In the genomic region with DNA sequence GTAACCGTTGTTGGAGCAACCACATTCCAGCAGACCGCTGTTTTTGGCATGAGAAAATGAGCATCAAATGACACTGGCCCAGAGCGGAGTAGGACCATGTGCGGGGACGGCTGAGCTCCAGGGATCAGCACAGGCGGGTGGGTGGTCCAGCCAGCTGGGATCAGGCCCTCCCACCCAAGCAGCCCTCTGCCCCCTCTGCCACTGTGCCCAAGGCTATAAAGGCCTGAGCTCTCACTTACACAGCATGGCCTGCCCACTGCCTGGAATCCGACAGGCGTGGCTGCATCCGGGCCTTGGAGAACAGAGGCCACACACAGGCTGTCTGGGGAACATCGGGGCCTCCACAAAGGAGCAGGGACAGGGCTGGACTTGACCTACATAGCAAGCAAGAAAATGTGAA, we compare ENCODE assay signal across 14 mouse cellular contexts.
DNase-seq lines count a peak whose midpoint lies in the region; ATAC-seq and TF ChIP-seq lines count a peak whose summit lies in the region.
"Had no signal": no experiment of that assay in that cellular context is flagged by ENCODE, and none has a peak within 500 bp of the region (broad histone marks: within the 10 kb centered on the region; RNA-seq: fewer than 3 reads in every experiment).

No protein-coding gene starts in this region.

- DNase-seq in embryo, embryonic 9.5 days (ENCODE audit: extremely low spot score): peak; percentile 27
- peak; percentile 72 for DNase-seq in limb, embryonic 11.5 days (ENCODE audit: low spot score)
- DNase-seq in urinary bladder, postnatal 14 days (ENCODE audit: low spot score): no peak
- DNase-seq: cerebellum, adult 9-10 months; heart, adult 18-20 months; layer of hippocampus, adult 9-11 months; thymus, postnatal 36 days had no signal

- no peaks in the 10 kb centered on the region; the same call in 1 of the 2 replicates for H3K4me1 ChIP-seq in intestine, embryonic 15.5 days (replicated peaks)
- H3K4me1 ChIP-seq in intestine, postnatal 0 days (replicated peaks; ENCODE audit: control insufficient read depth, insufficient read depth, low read length): no peaks in the 10 kb centered on the region
- H3K4me1 ChIP-seq in E14TG2a.4 (replicated peaks; ENCODE audit: low read depth, low read length): peaks cover 16% of the 10 kb centered on the region
- H3K4me1 ChIP-seq in limb, embryonic 11.5 days (ENCODE audit: control insufficient read depth, insufficient read depth, low read length): peaks cover 25% of the 10 kb centered on the region
- H3K4me1 ChIP-seq: liver, embryonic 12.5 days had no signal

- no peak overlapping the region for H3K27ac ChIP-seq in intestine, embryonic 15.5 days
- no peak overlapping the region for H3K27ac ChIP-seq in intestine, postnatal 0 days (ENCODE audit: low read depth, low read length)
- peak overlapping the region; percentile 42; the same call in 1 of the 2 replicates for H3K27ac ChIP-seq in limb, embryonic 11.5 days (replicated peaks; ENCODE audit: low read depth, low read length)
- H3K27ac ChIP-seq: forebrain, embryonic 13.5 days; liver, embryonic 12.5 days had no signal

- TF ChIP-seq CTCF in intestine, postnatal 0 days (IDR thresholded peaks at IDR 0.05; ENCODE audit: low read depth): no peak
- no peak for TF ChIP-seq CTCF in E14TG2a.4 (conservative IDR thresholded peaks at IDR 0.05; ENCODE audit: low read length)

- H3K4me2 ChIP-seq in intestine, embryonic 15.5 days (replicated peaks): no peak overlapping the region
- H3K4me2 ChIP-seq in intestine, postnatal 0 days (replicated peaks; ENCODE audit: low read depth): no peak overlapping the region
- no peak overlapping the region for H3K4me2 ChIP-seq in limb, embryonic 11.5 days (ENCODE audit: low read depth, severe bottlenecking)
- H3K4me2 ChIP-seq: forebrain, embryonic 13.5 days; liver, embryonic 12.5 days had no signal

- WGBS in intestine, embryonic 15.5 days: 64% methylated on average over 10 of the region's 10 CpGs
- 68% methylated on average over 10 of the region's 10 CpGs for whole genome bisulfite sequencing in intestine, postnatal 0 days
- 28% methylated on average over 10 of the region's 10 CpGs for WGBS in limb, embryonic 11.5 days

- no peak overlapping the region for H3K4me3 ChIP-seq in intestine, embryonic 15.5 days (replicated peaks)
- no peak overlapping the region for H3K4me3 ChIP-seq in intestine, postnatal 0 days (ENCODE audit: low read depth, low read length)
- H3K4me3 ChIP-seq in E14TG2a.4 (replicated peaks; ENCODE audit: low read length): 0 out of 2 replicates have a peak overlapping the region, but pooled peaks have one; percentile 7
- no peak overlapping the region for H3K4me3 ChIP-seq in limb, embryonic 11.5 days (ENCODE audit: low read depth, low read length)
- H3K4me3 ChIP-seq: forebrain, embryonic 13.5 days; liver, embryonic 12.5 days had no signal

- ATAC-seq in intestine, embryonic 15.5 days: peak; percentile 49
- no peak for ATAC-seq in intestine, postnatal 0 days
- peak; percentile 79 for ATAC-seq in limb, embryonic 11.5 days (ENCODE audit: insufficient number of reproducible peaks, low FRiP score, low TSS enrichment, low read depth)
- ATAC-seq in monocyte, adult 5-6 weeks (replicated peaks; ENCODE audit: insufficient number of reproducible peaks, low FRiP score, low TSS enrichment, poor library complexity, severe bottlenecking): no peak
- ATAC-seq in cerebellum, adult (ENCODE audit: insufficient number of reproducible peaks, low FRiP score, low TSS enrichment): no peak
- ATAC-seq: forebrain, embryonic 13.5 days; liver, embryonic 12.5 days had no signal

- H3K9me3 ChIP-seq in intestine, embryonic 15.5 days: no peaks in the 10 kb centered on the region
- H3K9me3 ChIP-seq in intestine, postnatal 0 days (ENCODE audit: control insufficient read depth): no peaks in the 10 kb centered on the region
- no peaks in the 10 kb centered on the region for H3K9me3 ChIP-seq in E14TG2a.4 (ENCODE audit: low read length)
- no peaks in the 10 kb centered on the region for H3K9me3 ChIP-seq in limb, embryonic 11.5 days (ENCODE audit: control insufficient read depth, low read length)
- H3K9me3 ChIP-seq: forebrain, embryonic 13.5 days; liver, embryonic 12.5 days had no signal

- H3K9ac ChIP-seq in intestine, embryonic 15.5 days: no peak overlapping the region
- no peak overlapping the region for H3K9ac ChIP-seq in intestine, postnatal 0 days (ENCODE audit: low read depth, low read length)
- H3K9ac ChIP-seq in limb, embryonic 11.5 days (ENCODE audit: low read length): 0 out of 2 replicates have a peak overlapping the region, but pooled peaks have one; percentile 30
- H3K9ac ChIP-seq: forebrain, embryonic 13.5 days; liver, embryonic 12.5 days had no signal

- no peaks in the 10 kb centered on the region for H3K27me3 ChIP-seq in intestine, embryonic 15.5 days (replicated peaks)
- H3K27me3 ChIP-seq in intestine, postnatal 0 days (replicated peaks; ENCODE audit: control insufficient read depth, insufficient read depth, low read length): no peaks in the 10 kb centered on the region; the same call in 1 of the 2 replicates
- H3K27me3 ChIP-seq in E14TG2a.4 (ENCODE audit: insufficient read depth, low read length): peaks cover 37% of the 10 kb centered on the region
- H3K27me3 ChIP-seq in limb, embryonic 11.5 days (ENCODE audit: control insufficient read depth, insufficient read depth, low read length): no peaks in the 10 kb centered on the region
- H3K27me3 ChIP-seq: forebrain, embryonic 13.5 days; liver, embryonic 12.5 days had no signal

- no peaks in the 10 kb centered on the region for H3K36me3 ChIP-seq in intestine, embryonic 15.5 days
- H3K36me3 ChIP-seq in intestine, postnatal 0 days (ENCODE audit: control insufficient read depth, insufficient read depth): no peaks in the 10 kb centered on the region
- H3K36me3 ChIP-seq in E14TG2a.4 (ENCODE audit: insufficient read depth, low read length): no peaks in the 10 kb centered on the region
- H3K36me3 ChIP-seq in limb, embryonic 11.5 days (ENCODE audit: control insufficient read depth, insufficient read depth, low read length): no peaks in the 10 kb centered on the region
- H3K36me3 ChIP-seq: liver, embryonic 12.5 days had no signal

Comparison
In these comparisons a context has a peak if more than half of its experiments do, and no peak if none do; other contexts are left out.
1. ATAC-seq: peak in intestine, embryonic 15.5 days (single experiment) and limb, embryonic 11.5 days (single experiment); none in intestine, postnatal 0 days (single experiment), monocyte, adult 5-6 weeks (single experiment) and cerebellum, adult (single experiment).